ENCODE assay signal across 24 mouse cellular contexts in genomic region chr13:23930461-23930860, GRCm38 (mm10). TPM values are rescaled to one million over a fixed set of nuclear protein-coding genes. Genes with fewer than 3 reads are reported as not detected.
DNase-seq lines count a peak whose midpoint lies in the region; ATAC-seq and TF ChIP-seq lines count a peak whose summit lies in the region.
"Had no signal": no experiment of that assay in that cellular context is flagged by ENCODE, and none has a peak within 500 bp of the region (broad histone marks: within the 10 kb centered on the region; RNA-seq: fewer than 3 reads in every experiment).

No protein-coding gene starts in this region.

- H3K79me2 ChIP-seq in liver, adult 2 months (ENCODE audit: control insufficient read depth, insufficient read depth, low read length): no peaks in the 10 kb centered on the region
- H3K79me2 ChIP-seq in CH12.LX (replicated peaks; ENCODE audit: control insufficient read depth, extremely low read depth, insufficient read depth, poor library complexity, severe bottlenecking): no peaks in the 10 kb centered on the region

- no peaks in the 10 kb centered on the region for H3K36me3 ChIP-seq in liver, adult 2 months (ENCODE audit: control insufficient read depth, insufficient read depth, low read length)
- H3K36me3 ChIP-seq in liver, embryonic 11.5 days (ENCODE audit: control insufficient read depth, insufficient read depth, low read length): no peaks in the 10 kb centered on the region
- H3K36me3 ChIP-seq in CH12.LX (replicated peaks in 1 of 2; ENCODE audit: control insufficient read depth in 1 of 2, insufficient read depth in 1 of 2, low read length in 1 of 2): no peaks in the 10 kb centered on the region
- H3K36me3 ChIP-seq in limb, embryonic 10.5 days: no peaks in the 10 kb centered on the region
- H3K36me3 ChIP-seq in small intestine, adult 2 months (ENCODE audit: control insufficient read depth, insufficient read depth, low read length): no peaks in the 10 kb centered on the region
- H3K36me3 ChIP-seq: embryonic facial prominence, embryonic 10.5 days; heart, embryonic 10.5 days had no signal

- DNase-seq in liver, adult 2 months (ENCODE audit: extremely low read depth, low read depth, low spot score): peak; percentile 57
- no peak for DNase-seq in liver, embryonic 11.5 days (ENCODE audit: low spot score)
- no peak for DNase-seq in CH12.LX (ENCODE audit: extremely low read depth)
- no peak for DNase-seq in limb, embryonic 10.5 days (ENCODE audit: low spot score)
- no peak for DNase-seq in cerebellum, adult 9-10 months
- no peak for DNase-seq in frontal cortex, adult 2 months (ENCODE audit: extremely low spot score in 1 of 2, low spot score in 1 of 2)
- DNase-seq: adrenal gland, adult 8-10 months; adrenal gland, postnatal 36 days; cerebellum, adult 8-10 months; cerebellum, postnatal 36 days; forebrain, postnatal 0 days; heart, adult 18-20 months; heart, postnatal 10 days had no signal

- 51% methylated on average over 9 of the region's 9 CpGs for WGBS in liver, adult 2 months
- WGBS in liver, embryonic 11.5 days: 85% methylated on average over 9 of the region's 9 CpGs
- WGBS in limb, embryonic 10.5 days: 88% methylated on average over 9 of the region's 9 CpGs
- WGBS in small intestine, adult 2 months: 34% methylated on average over 9 of the region's 9 CpGs

- in situ Hi-C loops in CH12.LX (cut with MboI; ENCODE audit: low pct_ligation_motif_present, low pct_unique_long_range_greater_than_20kb, low sequenced_read_pairs): no loop called here

- H3K9me3 ChIP-seq in liver, embryonic 11.5 days (ENCODE audit: control insufficient read depth, low read length): no peaks in the 10 kb centered on the region
- H3K9me3 ChIP-seq in CH12.LX (replicated peaks; ENCODE audit: low read length): no peaks in the 10 kb centered on the region
- no peaks in the 10 kb centered on the region for H3K9me3 ChIP-seq in limb, embryonic 10.5 days (replicated peaks)
- H3K9me3 ChIP-seq: embryonic facial prominence, embryonic 10.5 days; forebrain, embryonic 13.5 days; heart, embryonic 10.5 days had no signal

- TF ChIP-seq EP300 in CH12.LX (IDR thresholded peaks at IDR 0.05; ENCODE audit: low read length): no peak

- H3K27me3 ChIP-seq in liver, adult 2 months (ENCODE audit: control insufficient read depth, insufficient read depth, low read length): no peaks in the 10 kb centered on the region
- H3K27me3 ChIP-seq in liver, embryonic 11.5 days (replicated peaks; ENCODE audit: control insufficient read depth, insufficient read depth, low read length): no peaks in the 10 kb centered on the region; the same call in 1 of the 2 replicates
- no peaks in the 10 kb centered on the region for H3K27me3 ChIP-seq in CH12.LX (replicated peaks)
- no peaks in the 10 kb centered on the region for H3K27me3 ChIP-seq in limb, embryonic 10.5 days (ENCODE audit: low read depth, poor library complexity, severe bottlenecking)
- no peaks in the 10 kb centered on the region for H3K27me3 ChIP-seq in small intestine, adult 2 months (ENCODE audit: control insufficient read depth, insufficient read depth, low read length)
- H3K27me3 ChIP-seq: forebrain, embryonic 13.5 days had no signal

- H3K27ac ChIP-seq in liver, adult 2 months (replicated peaks; ENCODE audit: insufficient read depth, low read depth, low read length): no peak overlapping the region
- H3K27ac ChIP-seq in liver, embryonic 11.5 days (ENCODE audit: low read depth, low read length): no peak overlapping the region
- no peak overlapping the region for H3K27ac ChIP-seq in CH12.LX (ENCODE audit: insufficient read depth, low read depth)
- peak overlapping the region; percentile 72 for H3K27ac ChIP-seq in limb, embryonic 10.5 days
- peak overlapping the region; percentile 65 for H3K27ac ChIP-seq in small intestine, adult 2 months (ENCODE audit: insufficient read depth, low read depth, low read length)
- H3K27ac ChIP-seq: forebrain, embryonic 13.5 days; heart, embryonic 10.5 days; hindbrain, embryonic 14.5 days had no signal

- TF ChIP-seq CTCF in liver, adult 2 months (IDR thresholded peaks at IDR 0.05; ENCODE audit: low read depth, low read length): no peak
- no peak for TF ChIP-seq CTCF in CH12.LX (conservative IDR thresholded peaks at IDR 0.05 in 1 of 2, IDR thresholded peaks at IDR 0.05 in 1 of 2; ENCODE audit: low read depth in 2 of 2, low read length in 2 of 2)
- TF ChIP-seq CTCF in small intestine, adult 2 months (IDR thresholded peaks at IDR 0.05; ENCODE audit: extremely low read depth, insufficient read length, insufficient replicate concordance, low read depth, low read length): no peak

- H3K4me2 ChIP-seq in liver, embryonic 11.5 days: no peak overlapping the region
- peak overlapping the region; percentile 90 for H3K4me2 ChIP-seq in CH12.LX (ENCODE audit: insufficient read depth, low read depth, poor library complexity, severe bottlenecking)
- H3K4me2 ChIP-seq: forebrain, embryonic 13.5 days; hindbrain, embryonic 14.5 days had no signal

- no peak for TF ChIP-seq POLR2A in liver, adult 2 months (IDR thresholded peaks at IDR 0.05; ENCODE audit: extremely low read depth, insufficient read depth, low read length)
- no peak for TF ChIP-seq POLR2A in CH12.LX (IDR thresholded peaks at IDR 0.05; ENCODE audit: low read depth, low read length)
- TF ChIP-seq POLR2A in small intestine, adult 2 months (IDR thresholded peaks at IDR 0.05; ENCODE audit: low read depth, low read length): no peak

- dilution Hi-C loops in CH12.LX (cut with MboI; ENCODE audit: extremely low pct_ligation_motif_present, extremely low pct_unique_long_range_greater_than_20kb, low sequenced_read_pairs): no loop called here

- H3K9ac ChIP-seq in liver, adult 2 months (ENCODE audit: low read depth, low read length): no peak overlapping the region
- H3K9ac ChIP-seq in liver, embryonic 11.5 days (ENCODE audit: low read depth, low read length): no peak overlapping the region
- H3K9ac ChIP-seq in CH12.LX (ENCODE audit: insufficient read depth, low read depth): peak overlapping the region; percentile 1; the same call in 1 of the 2 replicates
- H3K9ac ChIP-seq: forebrain, embryonic 13.5 days; forebrain, postnatal 0 days; hindbrain, embryonic 14.5 days had no signal

- no peak overlapping the region for H3K4me3 ChIP-seq in liver, adult 2 months (ENCODE audit: insufficient read depth, low read depth, low read length)
- H3K4me3 ChIP-seq in liver, embryonic 11.5 days (ENCODE audit: low read depth, low read length): no peak overlapping the region
- H3K4me3 ChIP-seq in CH12.LX (replicated peaks in 1 of 3; ENCODE audit: low read depth in 2 of 3, low read length in 2 of 3, poor library complexity in 1 of 3): peak overlapping the region in 1 of 3 experiments; percentile 27
- no peak overlapping the region; the same call in 1 of the 2 replicates for H3K4me3 ChIP-seq in limb, embryonic 10.5 days
- peak overlapping the region; percentile 46 for H3K4me3 ChIP-seq in small intestine, adult 2 months (ENCODE audit: low read depth, low read length)
- H3K4me3 ChIP-seq: embryonic facial prominence, embryonic 10.5 days; forebrain, embryonic 13.5 days; heart, embryonic 10.5 days had no signal

- H3K4me1 ChIP-seq in liver, adult 2 months (ENCODE audit: control insufficient read depth, insufficient read depth, low read length): peaks cover 4% of the 10 kb centered on the region; the same call in 1 of the 2 replicates
- H3K4me1 ChIP-seq in liver, embryonic 11.5 days (replicated peaks; ENCODE audit: control insufficient read depth, insufficient read depth, low read length): no peaks in the 10 kb centered on the region; the same call in 1 of the 2 replicates
- H3K4me1 ChIP-seq in CH12.LX (ENCODE audit: control insufficient read depth in 1 of 2, insufficient read depth in 2 of 2): peaks cover 0 to 8% of the 10 kb centered on the region in 2 experiments; a peak in 3 of 4 replicates
- peaks cover 16% of the 10 kb centered on the region for H3K4me1 ChIP-seq in limb, embryonic 10.5 days
- peaks cover 10% of the 10 kb centered on the region; the same call in 1 of the 2 replicates for H3K4me1 ChIP-seq in small intestine, adult 2 months (ENCODE audit: control insufficient read depth, insufficient read depth, insufficient read length, low read length)
- H3K4me1 ChIP-seq: forebrain, embryonic 13.5 days; heart, embryonic 10.5 days had no signal

- no peak for TF ChIP-seq RAD21 in CH12.LX (IDR thresholded peaks at IDR 0.05; ENCODE audit: low read depth, low read length)

- ATAC-seq in liver, embryonic 11.5 days (replicated peaks; ENCODE audit: low FRiP score): no peak
- ATAC-seq: forebrain, embryonic 13.5 days; forebrain, postnatal 0 days had no signal

RNA-seq across cellular contexts. Expression of gene Hist1h2ba, which starts 3.5 kb away (rescaled TPM):
- not detected in 2 replicates for total RNA-seq in liver, adult 2 months (2014; rRNA removed)
- polyA plus RNA-seq in liver, adult 2 months (2012; rRNA removed): not detected in 2 replicates
- not detected in 2 replicates for polyA plus RNA-seq in liver, embryonic 11.5 days (2014; fragmentation: Nextera tagmentation; extraction: Ambion mirVana)
- total RNA-seq in CH12.LX (2012; rRNA removed) (not detected in 2 replicates), CH12.LX (2014; rRNA removed) (not detected in 2 replicates)
- not detected in 2 replicates for polyA plus RNA-seq in CH12.LX (2012; ENCODE audit: insufficient read length, low read depth)
- polyA plus RNA-seq in limb, embryonic 10.5 days (2016; fragmentation: Nextera tagmentation; extraction: Ambion mirVana): not detected in 2 replicates
- polyA plus RNA-seq in small intestine, adult 2 months (2012; rRNA removed): not detected in 2 replicates
- not detected in 2 replicates for polyA plus RNA-seq in frontal cortex, adult 2 months (2012; rRNA removed)
- total RNA-seq: adrenal gland, adult 8-10 months; adrenal gland, postnatal 36 days; forebrain, postnatal 0 days; gastrocnemius, adult 8-10 months; gastrocnemius, postnatal 4 days; heart, adult 18-20 months; heart, postnatal 10 days; hematopoietic stem cell, adult 5-6 weeks had no signal
- polyA plus RNA-seq: embryonic facial prominence, embryonic 10.5 days; embryonic facial prominence, embryonic 14.5 days; forebrain, embryonic 13.5 days; forebrain, postnatal 0 days; heart, embryonic 10.5 days; heart, embryonic 14.5 days; hindbrain, embryonic 14.5 days had no signal

RNA-seq across cellular contexts. Expression of gene Hist1h2aa, which starts 3.8 kb away (rescaled TPM):
- not detected in 2 replicates for total RNA-seq in liver, adult 2 months (2014; rRNA removed)
- not detected in 2 replicates for polyA plus RNA-seq in liver, adult 2 months (2012; rRNA removed)
- polyA plus RNA-seq in liver, embryonic 11.5 days (2014; fragmentation: Nextera tagmentation; extraction: Ambion mirVana): not detected in 2 replicates
- not detected in 2 replicates for total RNA-seq in CH12.LX (2012; rRNA removed)
- total RNA-seq in CH12.LX (2014; rRNA removed): not detected in 2 replicates
- not detected in 2 replicates for polyA plus RNA-seq in CH12.LX (2012; ENCODE audit: insufficient read length, low read depth)
- polyA plus RNA-seq in limb, embryonic 10.5 days (2016; fragmentation: Nextera tagmentation; extraction: Ambion mirVana): not detected in 2 replicates
- not detected in 2 replicates for polyA plus RNA-seq in small intestine, adult 2 months (2012; rRNA removed)
- polyA plus RNA-seq in frontal cortex, adult 2 months (2012; rRNA removed): not detected in 2 replicates
- total RNA-seq: adrenal gland, adult 8-10 months; adrenal gland, postnatal 36 days; forebrain, postnatal 0 days; gastrocnemius, adult 8-10 months; gastrocnemius, postnatal 4 days; heart, adult 18-20 months; heart, postnatal 10 days; hematopoietic stem cell, adult 5-6 weeks had no signal
- polyA plus RNA-seq: embryonic facial prominence, embryonic 10.5 days; embryonic facial prominence, embryonic 14.5 days; forebrain, embryonic 13.5 days; forebrain, postnatal 0 days; heart, embryonic 10.5 days; heart, embryonic 14.5 days; hindbrain, embryonic 14.5 days had no signal

RNA-seq across cellular contexts. Expression of gene Slc17a4, which starts 15.7 kb away (rescaled TPM):
- 22.4 and 27.4 TPM in 2 replicates for total RNA-seq in liver, adult 2 months (2014; rRNA removed)
- polyA plus RNA-seq in liver, adult 2 months (2012; rRNA removed): 52.0 and 60.3 TPM in 2 replicates
- 0.06 TPM in 1 of 2 replicates, not detected in the other for polyA plus RNA-seq in liver, embryonic 11.5 days (2014; fragmentation: Nextera tagmentation; extraction: Ambion mirVana)
- total RNA-seq in CH12.LX (2012; rRNA removed): 0.08 TPM in 1 of 2 replicates, not detected in the other
- 0.23 and 0.35 TPM in 2 replicates for total RNA-seq in CH12.LX (2014; rRNA removed)
- polyA plus RNA-seq in CH12.LX (2012; ENCODE audit: insufficient read length, low read depth): 0.26 and 0.37 TPM in 2 replicates
- polyA plus RNA-seq in limb, embryonic 10.5 days (2016; fragmentation: Nextera tagmentation; extraction: Ambion mirVana): not detected in 2 replicates
- 6.5 and 39.9 TPM in 2 replicates for polyA plus RNA-seq in small intestine, adult 2 months (2012; rRNA removed)
- polyA plus RNA-seq in frontal cortex, adult 2 months (2012; rRNA removed): not detected in 2 replicates
- total RNA-seq: ES-E14; forebrain, postnatal 0 days; gastrocnemius, adult 8-10 months; gastrocnemius, postnatal 4 days; heart, adult 18-20 months; heart, postnatal 10 days; hematopoietic stem cell, adult 5-6 weeks had no signal
- polyA plus RNA-seq: embryonic facial prominence, embryonic 10.5 days; forebrain, embryonic 13.5 days; forebrain, postnatal 0 days; heart, embryonic 10.5 days; heart, embryonic 14.5 days; hindbrain, embryonic 14.5 days had no signal

Comparison
In these comparisons a context has a peak if more than half of its experiments do, and no peak if none do; other contexts are left out.
1. H3K27ac ChIP-seq: peak in limb, embryonic 10.5 days (single experiment) and small intestine, adult 2 months (single experiment); none in liver, adult 2 months (single experiment), liver, embryonic 11.5 days (single experiment) and CH12.LX (single experiment).